Mouse (Mus musculus): ENCODE results near the gene Camk1.
A peak's percentile ranks its signal among the peaks of the same experiment; 100 is the strongest.

The Camk1 gene

GRCm38 (mm10) chr6:113306986-113307349 lies 36.8 kb downstream of the Camk1 start, which contains the start of gene Brpf1:
Brpf1 (plus strand) TSS chr6:113307137.
- DNase-seq (ENCODE audit: extremely low spot score, low read depth, low spot score), result peak; percentile 67

- peak; percentile 96 for DNase-seq (ENCODE audit: extremely low spot score, low read depth, low spot score)
Measured at GRCm38 (mm10) chr6:113306322-113306985, 37.3 kb downstream of the Camk1 start.

- DNase-seq (ENCODE audit: extremely low spot score, low read depth, low spot score), result peak; percentile 53
Measured at GRCm38 (mm10) chr6:113302258-113302657, 41.5 kb downstream of the Camk1 start.

- no peak for DNase-seq (ENCODE audit: extremely low spot score, low read depth, low spot score)
Measured at GRCm38 (mm10) chr6:113301350-113301749, 42.4 kb downstream of the Camk1 start.

- no peak for DNase-seq (ENCODE audit: extremely low spot score, low read depth, low spot score)
Measured at GRCm38 (mm10) chr6:113296639-113297038, 47.1 kb downstream of the Camk1 start.

GRCm38 (mm10) chr6:113296046-113296445 lies 47.7 kb downstream of the Camk1 start:
- DNase-seq (ENCODE audit: extremely low spot score, low read depth, low spot score), result no peak

GRCm38 (mm10) chr6:113292938-113293337 lies 50.8 kb downstream of the Camk1 start:
- DNase-seq (ENCODE audit: extremely low spot score, low read depth, low spot score), result no peak

GRCm38 (mm10) chr6:113290346-113290745 lies 53.4 kb downstream of the Camk1 start:
- DNase-seq (ENCODE audit: extremely low spot score, low read depth, low spot score), result no peak

- DNase-seq (ENCODE audit: extremely low spot score, low read depth, low spot score), result no peak
Measured at GRCm38 (mm10) chr6:113289346-113289745, 54.4 kb downstream of the Camk1 start.

GRCm38 (mm10) chr6:113287236-113287635 lies 56.5 kb downstream of the Camk1 start:
- DNase-seq (ENCODE audit: extremely low spot score, low read depth, low spot score), result no peak

- DNase-seq (ENCODE audit: extremely low spot score, low read depth, low spot score), result no peak
Measured at GRCm38 (mm10) chr6:113286316-113286715, 57.5 kb downstream of the Camk1 start.

GRCm38 (mm10) chr6:113284931-113285330 lies 58.9 kb downstream of the Camk1 start:
- DNase-seq (ENCODE audit: extremely low spot score, low read depth, low spot score), result no peak
